Mouse (Mus musculus) megakaryocyte, embryonic 14.5 days (primary cell): ENCODE measurements at regions not wholly inside any gene's neighbourhood (a gene's known extent, or its start where the extent isn't known, plus 50 kb on each side); places are given as distances from the start of the nearest gene placed in this dataset.

Source experiments
- FLI1 ChIP-seq: IDR thresholded peaks from 2 replicates; pipeline ENCODE4 v1.6.1; 2012; ENCODE audit warnings: low read length, inconsistent platforms, mixed read lengths
- GATA1 ChIP-seq: IDR thresholded peaks from 3 replicates; pipeline ENCODE4 v1.6.1; 2012; ENCODE audit warnings: mixed read lengths, low read length, inconsistent platforms, borderline replicate concordance

GRCm38 (mm10) chr1:136784178-136784577 is 159.5 kb downstream of the Zfp281 start:
- TF ChIP-seq GATA1 (no peak), FLI1 (no peak)
